Mouse (Mus musculus) midbrain, embryonic 11.5 days (tissue): ENCODE measurements around the gene Bcl7a. TPM values are rescaled to one million over a fixed set of nuclear protein-coding genes. Genes with fewer than 3 reads are reported as not detected.

Experiments used
- ATAC-seq: fragments of 200-750 bp; cut with Nextera tagmentation; 2 replicates; pipeline ENCODE4 v1.8.0; 2017; ENCODE audit warnings: moderate TSS enrichment, moderate library complexity; ENCODE audit not compliant: low FRiP score
- DNase-seq: peaks from one replicate; pipeline ENCODE4 v3.0.0; 2015; ENCODE audit warnings: low spot score; ENCODE audit errors: missing footprints
- H3K27ac ChIP-seq: fragments of 300-500 bp; sonication (generic); 2 replicates; pipeline ENCODE4 v1.5.1; 2014; ENCODE audit warnings: low read depth, low read length
- H3K27me3 ChIP-seq: fragments of 300-500 bp; sonication (generic); 2 replicates; pipeline ENCODE4 v1.6.1; 2014; ENCODE audit warnings: mild to moderate bottlenecking, low read length, moderate library complexity, mixed read lengths; ENCODE audit not compliant: control insufficient read depth, insufficient read depth
- H3K36me3 ChIP-seq: fragments of 300-500 bp; sonication (generic); 2 replicates; pipeline ENCODE4 v1.6.1; 2014; ENCODE audit warnings: mild to moderate bottlenecking, low read length, moderate library complexity, mixed read lengths; ENCODE audit not compliant: control insufficient read depth, insufficient read depth
- H3K4me1 ChIP-seq: fragments of 300-500 bp; sonication (generic); 2 replicates; pipeline ENCODE4 v1.6.1; 2014; ENCODE audit warnings: low read length; ENCODE audit not compliant: control insufficient read depth, insufficient read depth
- H3K4me2 ChIP-seq: fragments of 300-500 bp; sonication (generic); 2 replicates; pipeline ENCODE4 v1.6.1; 2014; ENCODE audit warnings: mild to moderate bottlenecking, moderate library complexity
- H3K4me3 ChIP-seq: fragments of 300-500 bp; sonication (generic); 2 replicates; pipeline ENCODE4 v1.5.1; 2014; ENCODE audit warnings: low read depth, low read length
- H3K9ac ChIP-seq: fragments of 300-500 bp; sonication (generic); 2 replicates; pipeline ENCODE4 v1.6.1; 2014; ENCODE audit warnings: low read length
- H3K9me3 ChIP-seq: fragments of 300-500 bp; sonication (generic); 2 replicates; pipeline ENCODE4 v1.6.1; 2016; ENCODE audit warnings: low read length; ENCODE audit not compliant: control insufficient read depth
- WGBS: fragments of 180-500 bp; shearing (Covaris S2); extraction: QIAGEN DNeasy Blood & Tissue Kit; methylation state at CpG from one replicate; pipeline ENCODE4 v1.1.7; 2014; 5-methylcytosine and 5-hydroxymethylcytosine counted together
- polyA plus RNA-seq: library from polyadenylated mRNA; unstranded; fragments of >200 nt; fragmentation: Nextera tagmentation; extraction: Ambion mirVana; gene quantifications from 2 replicates; pipeline ENCODE4 v1.2.1, GENCODE M21; 2014

The Bcl7a gene
- polyA plus RNA-seq, 1 experiment from 2014 or later = 45.3 TPM

DNA sequence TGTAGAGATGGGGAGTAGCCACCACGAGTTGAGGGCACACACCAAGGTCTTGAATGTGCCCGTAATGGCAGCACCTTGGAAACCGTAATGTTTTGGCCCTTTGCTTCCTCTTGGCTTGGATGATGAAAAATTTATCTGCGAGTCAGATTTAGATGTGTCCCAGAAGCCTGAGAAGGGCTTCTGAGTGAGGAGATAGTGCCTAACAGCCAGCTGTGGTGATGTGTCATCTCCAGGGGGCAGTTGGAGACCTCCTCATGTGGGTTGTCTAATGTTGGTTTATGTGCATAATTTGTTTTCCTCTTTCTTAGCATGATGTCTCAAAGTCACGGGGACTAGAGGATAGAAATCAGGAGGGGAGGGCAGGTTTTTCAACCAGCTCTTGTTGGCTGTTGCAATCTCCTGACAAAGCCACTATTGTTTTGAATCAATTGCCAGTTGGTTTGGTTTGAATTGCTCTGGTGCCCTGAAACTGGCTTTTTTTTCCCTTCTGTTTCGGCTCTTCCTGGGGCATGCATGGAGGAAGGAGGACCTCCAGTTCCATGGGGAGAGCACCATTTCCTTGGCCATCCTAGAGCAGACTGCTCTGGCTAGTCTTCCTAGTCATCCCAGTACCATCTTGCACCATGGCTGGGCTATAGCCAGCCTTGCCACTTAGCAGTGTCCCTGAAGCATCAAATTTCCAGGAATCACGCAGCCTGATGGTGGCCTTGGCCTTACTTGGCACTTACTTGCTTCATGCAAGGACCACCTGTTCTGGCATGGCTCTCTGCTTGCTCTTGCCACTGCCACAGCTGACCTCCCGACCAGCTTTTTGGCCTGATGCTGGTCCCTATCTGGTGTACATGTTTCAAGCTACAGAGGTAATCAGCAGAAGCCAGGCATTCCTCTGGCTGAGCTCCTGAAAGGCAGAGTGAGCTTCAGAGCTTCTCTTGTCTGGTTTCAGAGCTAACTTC, 73.2 kb downstream of the Bcl7a start:
- Histone ChIP-seq H3K36me3 (no peaks in the 10 kb centered on the region), H3K4me2 (no peak overlapping the region), H3K27me3 (no peaks in the 10 kb centered on the region), H3K4me1 (peaks cover 7% of the 10 kb centered on the region; the same call in 1 of the 2 replicates), H3K9ac (no peak overlapping the region), H3K9me3 (no peaks in the 10 kb centered on the region), H3K4me3 (no peak overlapping the region), H3K27ac (no peak overlapping the region)
- ATAC-seq (no peak), DNase-seq (no peak)
- 79% methylated on average over 8 of the region's 8 CpGs for WGBS

DNA sequence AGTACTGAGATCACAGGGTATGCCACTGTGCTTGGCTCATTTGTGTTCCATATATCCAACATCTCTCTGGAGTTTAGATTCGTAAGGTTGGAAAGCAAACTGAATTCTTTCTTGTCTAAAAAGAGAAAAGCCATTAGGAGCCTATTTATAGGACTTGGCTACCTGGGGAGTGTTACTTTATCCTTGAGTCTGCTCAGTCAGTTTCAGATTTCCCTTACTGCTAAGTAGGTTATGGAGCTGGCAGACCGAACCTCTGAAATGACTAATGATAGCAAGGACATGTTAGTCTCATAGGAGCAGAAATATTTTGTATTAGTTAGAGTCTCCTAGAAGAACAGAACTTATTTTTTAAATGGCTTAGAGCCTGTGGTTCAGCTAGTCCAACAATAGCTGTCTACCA, 80.3 kb downstream of the Bcl7a start:
- Histone ChIP-seq H3K27ac (no peak overlapping the region), H3K9ac (no peak overlapping the region), H3K4me2 (no peak overlapping the region), H3K27me3 (no peaks in the 10 kb centered on the region), H3K36me3 (no peaks in the 10 kb centered on the region), H3K4me3 (no peak overlapping the region), H3K9me3 (no peaks in the 10 kb centered on the region), H3K4me1 (peaks cover 5% of the 10 kb centered on the region; the same call in 1 of the 2 replicates)
- DNase-seq (no peak), ATAC-seq (no peak)
- WGBS = 81% methylated on average over 2 of the region's 2 CpGs

Other genes starting within 250 kb of the Bcl7a start
- gene Rhof, start 211.1 kb upstream of the Bcl7a start, polyA plus RNA-seq = 1.6 TPM in 2 replicates
- gene Setd1b, start 201.6 kb upstream of the Bcl7a start, polyA plus RNA-seq = 9.8 and 10.0 TPM in 2 replicates
- 59.6 and 60.7 TPM in 2 replicates for gene Psmd9, start 174.4 kb upstream of the Bcl7a start, polyA plus RNA-seq
- not detected in 2 replicates for gene Hpd, start 161.1 kb upstream of the Bcl7a start, polyA plus RNA-seq
- gene Wdr66, start 91.7 kb upstream of the Bcl7a start, polyA plus RNA-seq = 4.7 and 5.5 TPM in 2 replicates
- gene Mlxip, start 51.0 kb downstream of the Bcl7a start, polyA plus RNA-seq = 15.5 and 18.3 TPM in 2 replicates
- not detected in 2 replicates for gene Lrrc43, start 145.5 kb downstream of the Bcl7a start, polyA plus RNA-seq
- not detected in 2 replicates for gene Il31, start 145.7 kb downstream of the Bcl7a start, polyA plus RNA-seq
- gene B3gnt4, start 166.6 kb downstream of the Bcl7a start, polyA plus RNA-seq = 0.88 and 1.1 TPM in 2 replicates
- 167 and 169 TPM in 2 replicates for gene Diablo, start 180.3 kb downstream of the Bcl7a start, polyA plus RNA-seq
- 0.44 and 0.72 TPM in 2 replicates for gene Gm49027, start 181.7 kb downstream of the Bcl7a start, polyA plus RNA-seq
- gene Vps33a, start 229.2 kb downstream of the Bcl7a start, polyA plus RNA-seq = 33.6 and 35.1 TPM in 2 replicates